Mouse (Mus musculus): ENCODE measurements around the gene Hcrtr1. TPM values are rescaled to one million over a fixed set of nuclear protein-coding genes. Genes with fewer than 3 reads are reported as not detected.

The Hcrtr1 gene
- polyA plus RNA-seq, 1 experiment from 2014 or later, result 0.28 TPM

DNA sequence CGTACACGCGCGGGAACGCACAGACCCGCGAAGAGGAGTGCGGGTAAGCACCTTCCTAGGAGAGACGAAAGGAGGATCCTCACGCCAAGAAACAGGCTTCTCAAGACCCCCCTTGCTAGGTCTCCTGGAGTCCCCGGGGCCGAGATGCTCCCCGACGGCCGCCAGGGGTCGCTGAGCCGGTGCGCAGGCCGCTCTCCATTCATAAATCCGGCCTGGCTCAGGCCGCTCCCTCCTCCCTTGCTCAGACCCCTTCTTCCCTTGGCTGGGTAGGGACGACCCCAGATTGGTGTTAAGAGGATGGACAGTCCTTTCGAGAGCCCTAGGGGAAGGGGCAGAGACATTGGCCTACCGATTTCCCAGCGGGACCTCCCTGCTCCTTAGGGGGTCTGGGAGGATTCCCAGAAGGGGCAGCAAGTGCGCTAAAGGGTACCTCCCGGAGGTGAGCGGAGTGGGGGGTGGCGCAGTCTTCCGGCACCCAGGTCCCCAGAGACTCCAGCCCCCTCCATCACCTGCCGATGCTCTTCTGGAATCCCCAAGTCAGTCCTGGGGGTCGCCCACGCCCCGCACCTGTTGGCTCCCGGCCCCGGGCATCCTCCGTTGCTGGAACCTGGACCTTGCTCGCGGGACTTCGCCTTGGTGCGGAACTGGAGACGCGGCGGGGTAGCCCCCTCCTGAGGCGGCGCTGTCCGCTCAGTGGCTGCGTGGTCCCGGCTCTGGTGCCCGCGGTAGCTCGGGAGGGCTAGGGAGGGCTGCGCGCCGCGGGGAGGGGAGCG lies 532 bp downstream of the Hcrtr1 start:
- H3K9me3 ChIP-seq (ENCODE audit: control insufficient read depth, low read length), result no peaks in the 10 kb centered on the region
- under 1% methylated on average over 55 of the region's 57 CpGs for WGBS
- peak overlapping the region; percentile 41 for H3K4me3 ChIP-seq (ENCODE audit: low read depth, low read length)
- peak overlapping the region; percentile 91 for H3K4me2 ChIP-seq (ENCODE audit: low read depth, low read length, severe bottlenecking)
- H3K36me3 ChIP-seq (ENCODE audit: control insufficient read depth, insufficient read depth, low read length), result no peaks in the 10 kb centered on the region
- no peak overlapping the region for H3K27ac ChIP-seq (ENCODE audit: low read depth, low read length)
- H3K4me1 ChIP-seq (replicated peaks; ENCODE audit: control insufficient read depth, insufficient read depth, low read length), result 0 out of 2 replicates have a peak, but pooled peaks cover 3% of the 10 kb centered on the region
- DNase-seq (ENCODE audit: low spot score) (peak; percentile 95), ATAC-seq (replicated peaks; ENCODE audit: low FRiP score) (peak; percentile 71)
- H3K27me3 ChIP-seq (ENCODE audit: control insufficient read depth, insufficient read depth, low read length), result peaks cover 27% of the 10 kb centered on the region
- H3K9ac ChIP-seq (ENCODE audit: low read length), result peak overlapping the region; percentile 45

DNA sequence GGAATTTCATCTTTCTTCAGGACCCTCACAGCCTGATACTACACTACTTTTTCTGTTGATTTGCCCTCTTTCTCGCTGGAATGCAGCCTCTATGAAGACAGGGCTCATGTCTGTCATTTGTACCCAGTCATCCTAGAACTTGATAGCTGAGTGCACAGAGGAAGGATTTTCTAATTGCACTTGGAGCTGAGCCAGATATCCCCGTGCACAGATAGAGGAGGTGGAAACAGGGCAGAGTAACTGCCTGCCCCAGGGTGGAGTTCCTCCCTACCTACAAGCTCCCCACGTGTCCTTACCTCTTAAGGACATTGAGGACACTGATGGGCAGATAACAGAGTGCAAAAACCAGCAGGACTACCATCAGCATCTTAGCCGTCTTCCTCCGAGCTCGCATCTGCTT lies 5.8 kb downstream of the Hcrtr1 start:
- H3K4me2 ChIP-seq (ENCODE audit: low read depth, low read length, severe bottlenecking), result no peak overlapping the region
- H3K36me3 ChIP-seq (ENCODE audit: control insufficient read depth, insufficient read depth, low read length), result no peaks in the 10 kb centered on the region
- no peaks in the 10 kb centered on the region for H3K9me3 ChIP-seq (ENCODE audit: control insufficient read depth, low read length)
- no peak overlapping the region for H3K4me3 ChIP-seq (ENCODE audit: low read depth, low read length)
- H3K27me3 ChIP-seq (ENCODE audit: control insufficient read depth, insufficient read depth, low read length), result peaks cover 4% of the 10 kb centered on the region; the same call in 1 of the 2 replicates
- no peak overlapping the region for H3K27ac ChIP-seq (ENCODE audit: low read depth, low read length)
- WGBS, result 73% methylated on average over 6 of the region's 6 CpGs
- DNase-seq (ENCODE audit: low spot score) (no peak), ATAC-seq (replicated peaks; ENCODE audit: low FRiP score) (no peak)
- no peak overlapping the region for H3K9ac ChIP-seq (ENCODE audit: low read length)
- no peaks in the 10 kb centered on the region for H3K4me1 ChIP-seq (replicated peaks; ENCODE audit: control insufficient read depth, insufficient read depth, low read length)

DNA sequence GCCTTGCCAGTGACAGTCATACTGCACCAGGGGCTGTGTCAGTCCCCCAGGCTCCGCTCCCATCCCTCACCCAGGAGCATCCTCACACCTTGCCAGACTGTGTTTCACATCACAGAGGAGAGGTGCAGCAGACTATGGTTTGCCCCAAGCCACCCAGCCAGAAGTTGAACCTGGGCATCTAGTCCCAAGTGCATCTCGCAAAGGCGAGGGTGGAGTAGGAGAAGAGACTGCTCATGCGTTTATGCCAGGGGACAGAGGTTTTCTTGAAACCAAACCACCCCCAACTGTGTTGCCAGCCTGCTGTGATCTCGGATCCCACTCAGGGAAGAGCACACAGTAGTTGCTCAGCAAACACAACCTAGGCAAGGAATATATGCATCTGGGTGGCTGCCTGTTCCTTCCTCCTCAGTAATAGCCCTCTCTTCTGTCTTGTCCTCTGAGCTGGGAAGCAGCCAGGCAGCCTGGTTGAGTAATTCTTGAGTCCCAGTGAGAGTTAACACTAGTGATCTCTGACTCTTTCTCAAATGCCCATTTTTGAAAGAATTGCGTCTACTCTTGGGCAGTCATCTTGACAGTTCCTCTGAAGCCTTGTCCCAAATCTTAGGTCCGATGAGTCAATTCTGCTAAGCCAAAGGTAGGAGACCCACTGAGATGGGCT lies 7.6 kb downstream of the Hcrtr1 start:
- ATAC-seq (replicated peaks; ENCODE audit: low FRiP score), result no peak
- 84% methylated on average over 7 of the region's 7 CpGs for WGBS

DNA sequence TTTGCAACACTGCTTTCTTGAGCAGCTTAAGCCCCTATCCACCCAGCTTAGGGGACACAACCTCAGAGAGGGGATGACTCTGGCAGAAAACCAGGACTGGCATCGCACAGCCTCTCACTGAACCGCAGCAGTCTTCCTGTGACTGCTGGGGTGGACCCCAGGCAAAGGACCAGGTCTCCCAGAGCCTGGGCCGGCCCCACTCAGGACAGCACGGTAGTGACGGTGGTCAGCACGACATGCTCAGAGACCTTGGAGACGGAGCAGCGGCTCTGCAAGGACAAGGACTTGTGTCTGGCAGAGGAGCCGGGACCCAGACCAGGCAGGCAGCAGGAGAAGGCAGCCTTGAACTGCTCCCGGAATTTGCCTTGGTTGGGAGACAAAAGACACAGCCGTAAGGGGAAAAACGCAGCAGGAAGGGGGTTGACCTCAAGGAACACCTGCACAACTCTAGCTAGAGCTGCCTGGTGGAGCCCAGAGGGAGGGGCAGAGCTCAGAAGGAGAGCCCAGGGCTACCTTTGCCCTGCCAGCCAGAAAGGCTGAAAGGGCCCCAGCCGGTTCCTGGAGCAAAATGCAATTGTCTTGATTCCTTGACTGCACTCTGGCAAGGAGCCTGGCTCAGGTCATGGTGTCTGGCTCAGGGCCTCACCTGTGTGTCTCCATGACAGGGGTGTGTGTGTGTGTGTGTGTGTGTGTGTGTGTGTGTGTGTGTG lies 8.4 kb downstream of the Hcrtr1 start:
- WGBS, result 60% methylated on average over 13 of the region's 13 CpGs
- Histone ChIP-seq H3K9ac (ENCODE audit: low read length) (no peak overlapping the region), H3K27me3 (ENCODE audit: control insufficient read depth, insufficient read depth, low read length) (no peaks in the 10 kb centered on the region), H3K36me3 (ENCODE audit: control insufficient read depth, insufficient read depth, low read length) (no peaks in the 10 kb centered on the region), H3K9me3 (ENCODE audit: control insufficient read depth, low read length) (no peaks in the 10 kb centered on the region), H3K27ac (ENCODE audit: low read depth, low read length) (no peak overlapping the region), H3K4me1 (replicated peaks; ENCODE audit: control insufficient read depth, insufficient read depth, low read length) (no peaks in the 10 kb centered on the region), H3K4me2 (ENCODE audit: low read depth, low read length, severe bottlenecking) (no peak overlapping the region), H3K4me3 (ENCODE audit: low read depth, low read length) (no peak overlapping the region)
- no peak for DNase-seq (ENCODE audit: low spot score)
- ATAC-seq (replicated peaks; ENCODE audit: low FRiP score), result no peak

More for the DNA sequence above, 7.6 kb downstream of the Hcrtr1 start:
- Histone ChIP-seq H3K27ac (ENCODE audit: low read depth, low read length) (no peak overlapping the region), H3K4me2 (ENCODE audit: low read depth, low read length, severe bottlenecking) (no peak overlapping the region), H3K4me3 (ENCODE audit: low read depth, low read length) (no peak overlapping the region), H3K9ac (ENCODE audit: low read length) (no peak overlapping the region), H3K27me3 (ENCODE audit: control insufficient read depth, insufficient read depth, low read length) (no peaks in the 10 kb centered on the region), H3K9me3 (ENCODE audit: control insufficient read depth, low read length) (no peaks in the 10 kb centered on the region), H3K36me3 (ENCODE audit: control insufficient read depth, insufficient read depth, low read length) (no peaks in the 10 kb centered on the region), H3K4me1 (replicated peaks; ENCODE audit: control insufficient read depth, insufficient read depth, low read length) (no peaks in the 10 kb centered on the region)
- DNase-seq (ENCODE audit: low spot score), result no peak

DNA sequence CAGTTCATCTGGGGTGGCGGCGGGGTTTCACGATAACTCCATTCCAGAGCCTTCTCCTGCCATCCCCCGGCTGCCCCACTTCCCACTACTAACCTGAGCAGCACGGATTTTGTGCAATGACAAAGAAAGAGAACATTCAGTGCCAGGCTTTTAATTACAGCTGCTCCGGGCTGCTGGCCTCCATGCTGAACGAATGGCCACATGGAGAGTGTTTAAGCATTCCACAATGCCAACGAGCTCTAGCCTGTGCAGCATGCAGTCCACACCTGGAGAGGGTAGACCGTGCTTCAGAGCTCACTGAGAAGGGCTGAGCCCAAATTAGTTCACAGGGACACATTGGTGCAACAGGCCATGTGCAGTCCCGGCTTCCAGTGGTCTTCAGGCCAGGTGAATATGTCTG lies 9.1 kb downstream of the Hcrtr1 start:
- no peak for ATAC-seq (replicated peaks; ENCODE audit: low FRiP score)
- Histone ChIP-seq H3K9ac (ENCODE audit: low read length) (no peak overlapping the region), H3K4me2 (ENCODE audit: low read depth, low read length, severe bottlenecking) (no peak overlapping the region), H3K4me3 (ENCODE audit: low read depth, low read length) (no peak overlapping the region), H3K27me3 (ENCODE audit: control insufficient read depth, insufficient read depth, low read length) (no peaks in the 10 kb centered on the region), H3K27ac (ENCODE audit: low read depth, low read length) (no peak overlapping the region), H3K36me3 (ENCODE audit: control insufficient read depth, insufficient read depth, low read length) (no peaks in the 10 kb centered on the region; the same call in 1 of the 2 replicates), H3K4me1 (replicated peaks; ENCODE audit: control insufficient read depth, insufficient read depth, low read length) (no peaks in the 10 kb centered on the region), H3K9me3 (ENCODE audit: control insufficient read depth, low read length) (no peaks in the 10 kb centered on the region)
- DNase-seq (ENCODE audit: low spot score), result no peak
- 75% methylated on average over 10 of the region's 10 CpGs for whole genome bisulfite sequencing

DNA sequence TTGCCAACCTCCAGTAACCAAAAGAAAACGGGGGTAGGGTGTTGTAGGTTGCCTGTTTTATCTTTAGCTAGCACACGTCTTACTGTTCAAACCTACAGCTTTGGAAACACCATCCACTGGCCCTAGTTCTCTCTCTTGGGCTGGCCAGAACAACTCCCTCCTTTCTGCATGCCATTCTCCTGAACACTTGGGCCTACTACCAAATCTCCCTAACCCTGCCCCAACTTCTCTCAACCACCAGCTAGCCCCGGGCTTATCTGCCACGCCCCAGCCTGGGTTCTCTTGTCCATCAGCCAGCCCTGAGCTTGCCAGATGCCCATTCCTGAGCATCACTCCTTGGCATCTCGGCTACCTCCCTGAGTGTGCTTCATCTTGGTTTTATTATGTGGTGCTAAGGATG lies 10.3 kb downstream of the Hcrtr1 start:
- no peak for ATAC-seq (replicated peaks; ENCODE audit: low FRiP score)
- no peak overlapping the region for H3K9ac ChIP-seq (ENCODE audit: low read length)
- no peak overlapping the region for H3K27ac ChIP-seq (ENCODE audit: low read depth, low read length)
- no peaks in the 10 kb centered on the region for H3K27me3 ChIP-seq (ENCODE audit: control insufficient read depth, insufficient read depth, low read length)
- H3K36me3 ChIP-seq (ENCODE audit: control insufficient read depth, insufficient read depth, low read length), result no peaks in the 10 kb centered on the region; the same call in 1 of the 2 replicates
- no peaks in the 10 kb centered on the region for H3K4me1 ChIP-seq (replicated peaks; ENCODE audit: control insufficient read depth, insufficient read depth, low read length)
- H3K4me3 ChIP-seq (ENCODE audit: low read depth, low read length), result no peak overlapping the region
- H3K4me2 ChIP-seq (ENCODE audit: low read depth, low read length, severe bottlenecking), result no peak overlapping the region
- H3K9me3 ChIP-seq (ENCODE audit: control insufficient read depth, low read length), result no peaks in the 10 kb centered on the region
- no peak for DNase-seq (ENCODE audit: low spot score)
- WGBS, result 85% methylated on average over 5 of the region's 5 CpGs

DNA sequence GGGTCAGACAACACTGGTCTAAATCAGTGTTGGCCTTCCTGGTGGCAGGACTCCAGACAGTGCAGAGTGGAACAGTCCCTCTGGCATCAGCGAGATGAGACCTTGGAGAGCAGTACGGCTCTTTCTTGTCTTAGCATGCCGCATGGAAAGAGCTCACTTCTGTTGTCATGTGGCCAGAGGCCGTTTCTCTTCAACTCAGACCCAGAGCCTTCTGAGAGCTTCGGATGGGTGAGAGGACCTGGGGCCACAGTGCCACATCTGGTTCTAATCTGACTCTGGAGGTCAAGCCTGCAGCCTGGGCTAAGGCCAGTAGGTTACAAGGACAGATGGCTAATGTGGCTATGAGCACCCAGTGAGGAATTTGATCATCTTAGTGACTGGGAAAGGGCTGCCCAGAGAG lies 13.2 kb downstream of the Hcrtr1 start:
- H3K27ac ChIP-seq (ENCODE audit: low read depth, low read length), result no peak overlapping the region
- no peak overlapping the region for H3K4me3 ChIP-seq (ENCODE audit: low read depth, low read length)
- 66% methylated on average over 5 of the region's 5 CpGs for WGBS
- no peaks in the 10 kb centered on the region for H3K4me1 ChIP-seq (replicated peaks; ENCODE audit: control insufficient read depth, insufficient read depth, low read length)
- ATAC-seq (replicated peaks; ENCODE audit: low FRiP score) (no peak), DNase-seq (ENCODE audit: low spot score) (no peak)
- H3K4me2 ChIP-seq (ENCODE audit: low read depth, low read length, severe bottlenecking), result no peak overlapping the region
- H3K27me3 ChIP-seq (ENCODE audit: control insufficient read depth, insufficient read depth, low read length), result no peaks in the 10 kb centered on the region
- no peaks in the 10 kb centered on the region; the same call in 1 of the 2 replicates for H3K36me3 ChIP-seq (ENCODE audit: control insufficient read depth, insufficient read depth, low read length)
- no peaks in the 10 kb centered on the region for H3K9me3 ChIP-seq (ENCODE audit: control insufficient read depth, low read length)
- H3K9ac ChIP-seq (ENCODE audit: low read length), result no peak overlapping the region

DNA sequence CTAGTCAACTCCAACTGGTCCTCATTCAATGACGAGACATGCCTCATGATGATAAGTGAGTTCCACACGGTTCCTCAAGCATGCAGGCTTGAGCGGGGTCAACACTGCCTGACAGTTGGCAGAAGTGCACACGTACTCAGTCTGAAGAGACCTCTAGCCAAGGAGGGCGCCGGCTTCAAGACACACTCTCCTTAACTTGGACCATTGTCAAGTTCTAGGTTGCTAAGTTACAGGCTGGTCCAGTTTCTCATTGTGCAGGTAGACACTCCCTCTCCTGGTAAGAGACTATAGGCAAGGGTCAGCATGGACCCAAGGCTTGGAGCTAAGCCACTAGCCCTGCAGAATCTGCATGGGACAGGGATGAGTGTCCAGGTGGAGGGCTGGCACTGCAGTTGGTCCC lies 14.0 kb downstream of the Hcrtr1 start:
- Histone ChIP-seq H3K4me3 (ENCODE audit: low read depth, low read length) (no peak overlapping the region), H3K9ac (ENCODE audit: low read length) (no peak overlapping the region), H3K27me3 (ENCODE audit: control insufficient read depth, insufficient read depth, low read length) (no peaks in the 10 kb centered on the region), H3K36me3 (ENCODE audit: control insufficient read depth, insufficient read depth, low read length) (no peaks in the 10 kb centered on the region; the same call in 1 of the 2 replicates), H3K9me3 (ENCODE audit: control insufficient read depth, low read length) (no peaks in the 10 kb centered on the region), H3K27ac (ENCODE audit: low read depth, low read length) (no peak overlapping the region), H3K4me2 (ENCODE audit: low read depth, low read length, severe bottlenecking) (no peak overlapping the region), H3K4me1 (replicated peaks; ENCODE audit: control insufficient read depth, insufficient read depth, low read length) (no peaks in the 10 kb centered on the region)
- DNase-seq (ENCODE audit: low spot score), result no peak
- no peak for ATAC-seq (replicated peaks; ENCODE audit: low FRiP score)
- 94% methylated on average over 6 of the region's 6 CpGs for WGBS

Data from forebrain, embryonic 11.5 days (tissue).